Mouse (Mus musculus) stomach, embryonic 16.5 days (tissue): Measurements from ENCODE around the gene Pcare. TPM values are rescaled to one million over a fixed set of nuclear protein-coding genes. Genes with fewer than 3 reads are reported as not detected.

Experiments used
- ATAC-seq: fragments of 200-750 bp; cut with Nextera tagmentation; 2 replicates; pipeline ENCODE4 v1.8.0; 2017; ENCODE audit warnings: moderate number of reproducible peaks, moderate TSS enrichment; ENCODE audit not compliant: insufficient read depth, low FRiP score
- H3K27ac ChIP-seq: fragments of 300-500 bp; sonication (generic); 2 replicates; pipeline ENCODE4 v1.5.1; 2014; ENCODE audit warnings: low read length
- H3K27me3 ChIP-seq: fragments of 300-500 bp; sonication (generic); 2 replicates; pipeline ENCODE4 v1.6.1; 2014; ENCODE audit warnings: low read length, control low read depth, mixed read lengths; ENCODE audit not compliant: control insufficient read depth, insufficient read depth
- H3K36me3 ChIP-seq: fragments of 300-500 bp; sonication (generic); 2 replicates; pipeline ENCODE4 v1.6.1; 2014; ENCODE audit warnings: low read length; ENCODE audit not compliant: control insufficient read depth, insufficient read depth
- H3K4me1 ChIP-seq: fragments of 300-500 bp; sonication (generic); 2 replicates; pipeline ENCODE4 v1.6.1; 2014; ENCODE audit warnings: low read length, control low read depth, mixed read lengths; ENCODE audit not compliant: control insufficient read depth, insufficient read depth
- H3K4me2 ChIP-seq: fragments of 300-500 bp; sonication (generic); 2 replicates; pipeline ENCODE4 v1.6.1; 2014; ENCODE audit warnings: low read depth, low read length, mixed read lengths
- H3K4me3 ChIP-seq: fragments of 300-500 bp; sonication (generic); replicated peaks from 2 replicates; pipeline ENCODE4 v1.5.1; 2014; ENCODE audit warnings: mild to moderate bottlenecking, low read length
- H3K9ac ChIP-seq: fragments of 300-500 bp; sonication (generic); 2 replicates; pipeline ENCODE4 v1.6.1; 2014; ENCODE audit warnings: low read length
- H3K9me3 ChIP-seq: fragments of 300-500 bp; sonication (generic); replicated peaks from 2 replicates; pipeline ENCODE4 v1.6.1; 2016; ENCODE audit warnings: low read length, control low read depth; ENCODE audit not compliant: control insufficient read depth
- WGBS: fragments of 180-500 bp; shearing (Covaris S2); extraction: QIAGEN DNeasy Blood & Tissue Kit; methylation state at CpG from one replicate; pipeline ENCODE4 v1.1.7; 2014; 5-methylcytosine and 5-hydroxymethylcytosine counted together
- polyA plus RNA-seq: library from polyadenylated mRNA; unstranded; fragments of >200 nt; fragmentation: Nextera tagmentation; extraction: Ambion mirVana; gene quantifications from 2 replicates; pipeline ENCODE4 v1.2.1, GENCODE M21; 2015

Gene Pcare
- polyA plus RNA-seq, 1 experiment from 2014 or later = not detected

DNA sequence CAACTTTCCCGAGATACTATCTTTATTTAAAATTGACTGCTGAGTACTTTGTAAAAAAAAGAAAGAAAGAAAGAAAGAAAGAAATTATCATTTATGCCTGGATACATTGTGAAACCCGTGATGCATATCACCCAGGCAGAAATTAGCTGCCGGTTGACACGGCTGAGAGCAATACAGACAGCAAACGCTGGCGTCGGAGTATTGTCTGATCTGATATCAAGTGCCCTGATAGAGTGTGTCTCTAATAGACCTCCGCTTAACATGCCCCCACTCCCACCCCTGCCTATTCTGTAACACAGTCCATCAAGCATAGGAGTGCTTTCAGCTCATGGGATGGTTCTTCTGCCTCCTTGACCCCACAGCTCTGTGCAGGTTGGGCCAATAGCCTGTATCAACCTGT, 5.1 kb downstream of the Pcare start:
- 72% methylated on average over 8 of the region's 8 CpGs for WGBS
- Histone ChIP-seq H3K36me3 (no peaks in the 10 kb centered on the region), H3K4me2 (no peak overlapping the region), H3K9me3 (no peaks in the 10 kb centered on the region), H3K27ac (no peak overlapping the region), H3K27me3 (no peaks in the 10 kb centered on the region), H3K4me1 (0 out of 2 replicates have a peak, but pooled peaks cover 6% of the 10 kb centered on the region), H3K4me3 (no peak overlapping the region), H3K9ac (no peak overlapping the region)
- ATAC-seq = no peak

DNA sequence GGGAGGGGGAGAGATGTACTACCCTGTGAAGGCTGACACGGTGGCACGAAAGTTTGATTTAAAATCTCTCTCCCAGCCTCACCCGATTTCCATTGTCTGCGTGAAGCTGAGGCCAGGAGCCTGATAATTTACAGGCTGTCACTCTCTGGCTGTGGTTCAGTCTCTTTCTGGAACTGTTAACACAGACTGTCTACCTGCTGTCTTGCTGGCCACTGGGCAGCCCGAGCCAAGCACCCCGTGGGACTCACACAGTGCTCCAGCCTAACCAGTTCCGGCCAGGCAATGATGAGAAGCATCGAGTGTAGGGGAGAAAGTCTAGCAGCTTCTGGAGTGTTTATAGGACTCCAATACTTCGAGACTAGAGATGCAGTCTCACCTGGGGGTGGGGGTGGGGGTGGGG, 6.6 kb downstream of the Pcare start:
- WGBS = 64% methylated on average over 9 of the region's 9 CpGs

DNA sequence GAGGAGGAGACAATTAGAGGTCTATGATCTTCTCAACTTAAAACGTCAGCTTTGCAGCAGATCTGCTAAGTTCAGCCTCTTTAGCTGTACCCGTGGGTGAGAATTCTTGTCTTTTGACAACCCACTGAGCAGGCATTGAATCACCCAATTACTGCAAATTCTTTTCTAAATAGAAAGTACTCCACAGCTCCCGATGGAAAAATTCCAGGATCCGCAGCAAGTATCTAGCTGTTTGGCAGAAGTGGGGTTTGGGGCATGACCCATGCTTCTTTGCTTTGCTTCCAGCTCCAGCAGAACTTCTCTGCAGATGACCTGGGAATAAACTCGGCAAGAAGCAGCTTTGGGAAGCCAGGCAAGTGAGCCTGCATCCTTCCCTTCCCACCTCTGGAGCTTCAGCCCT, 9.8 kb downstream of the Pcare start:
- Histone ChIP-seq H3K4me1 (0 out of 2 replicates have a peak, but pooled peaks cover 6% of the 10 kb centered on the region), H3K27ac (no peak overlapping the region), H3K4me3 (no peak overlapping the region), H3K4me2 (no peak overlapping the region), H3K27me3 (no peaks in the 10 kb centered on the region), H3K9me3 (no peaks in the 10 kb centered on the region), H3K36me3 (no peaks in the 10 kb centered on the region), H3K9ac (no peak overlapping the region; the same call in 1 of the 2 replicates)
- 37% methylated on average over 5 of the region's 5 CpGs for WGBS
- no peak for ATAC-seq

More for the DNA sequence above, 6.6 kb downstream of the Pcare start:
- Histone ChIP-seq H3K9me3 (no peaks in the 10 kb centered on the region), H3K4me1 (0 out of 2 replicates have a peak, but pooled peaks cover 6% of the 10 kb centered on the region), H3K36me3 (no peaks in the 10 kb centered on the region), H3K9ac (no peak overlapping the region), H3K27ac (no peak overlapping the region), H3K4me3 (no peak overlapping the region), H3K27me3 (no peaks in the 10 kb centered on the region), H3K4me2 (no peak overlapping the region)
- no peak for ATAC-seq

DNA sequence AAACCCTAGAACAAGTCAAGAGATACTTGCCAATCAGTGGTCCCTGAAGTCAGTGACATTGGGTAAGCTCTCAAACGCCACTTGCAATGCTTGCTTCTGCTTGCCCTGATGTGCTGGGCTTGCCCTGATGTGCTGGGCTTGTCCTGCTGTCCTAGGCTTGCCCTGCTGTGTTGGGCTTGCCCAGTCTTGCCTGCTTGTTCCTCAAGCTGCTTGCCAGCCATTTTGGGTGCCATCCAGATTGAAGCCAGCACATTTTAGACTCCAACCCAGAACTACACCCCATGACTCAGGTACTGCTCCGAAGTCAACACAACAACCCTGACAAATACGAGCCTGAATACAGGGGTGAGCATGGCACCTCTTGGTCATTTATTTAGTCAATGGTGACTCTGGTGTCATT, 10.5 kb downstream of the Pcare start:
- no peak overlapping the region for H3K4me2 ChIP-seq
- 0 out of 2 replicates have a peak, but pooled peaks cover 6% of the 10 kb centered on the region for H3K4me1 ChIP-seq
- 79% methylated on average over 3 of the region's 3 CpGs for WGBS
- no peaks in the 10 kb centered on the region for H3K9me3 ChIP-seq
- H3K9ac ChIP-seq = no peak overlapping the region
- H3K27me3 ChIP-seq = no peaks in the 10 kb centered on the region
- H3K4me3 ChIP-seq = no peak overlapping the region
- no peaks in the 10 kb centered on the region for H3K36me3 ChIP-seq
- no peak for ATAC-seq
- H3K27ac ChIP-seq = no peak overlapping the region

DNA sequence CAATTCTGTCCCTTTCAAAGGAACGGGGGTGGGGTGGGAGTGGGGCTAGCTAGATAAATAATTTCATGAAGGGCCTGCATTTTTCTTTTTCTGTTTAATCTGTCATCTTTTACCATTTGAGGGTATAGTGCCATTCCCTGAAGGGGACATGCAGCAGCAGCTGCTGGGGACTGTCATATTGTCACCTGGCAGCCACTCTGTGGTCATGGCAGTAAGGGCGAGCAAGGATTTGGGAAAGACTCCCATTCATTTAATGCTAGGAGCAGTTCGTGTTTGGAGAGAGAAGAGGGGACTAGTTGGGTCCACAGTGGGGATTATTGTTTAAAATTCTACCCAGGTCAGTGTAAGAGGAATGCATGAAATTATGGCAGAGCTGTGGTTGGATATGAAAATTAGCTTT, 16.3 kb downstream of the Pcare start:
- H3K27ac ChIP-seq = no peak overlapping the region

DNA sequence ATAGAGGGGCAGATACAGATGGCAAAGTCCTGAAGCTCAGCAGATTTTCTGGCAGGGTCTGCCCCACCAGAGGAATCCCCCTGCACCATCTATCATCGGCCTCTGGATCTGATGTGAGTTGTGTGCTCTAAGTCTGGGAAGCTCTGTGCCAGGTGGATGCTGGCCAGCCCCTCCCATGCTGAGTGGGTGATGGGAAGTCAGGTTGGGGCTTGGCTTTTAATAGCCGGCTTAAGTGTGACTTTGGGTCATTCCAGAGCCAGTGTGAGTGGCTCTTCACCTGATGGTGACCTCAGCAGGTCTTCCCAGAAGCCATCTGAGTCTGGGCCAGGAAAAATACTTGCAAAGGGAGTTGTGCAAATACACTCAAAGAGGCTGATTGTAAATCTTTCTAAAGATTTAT, 22.0 kb downstream of the Pcare start:
- no peak overlapping the region for H3K4me3 ChIP-seq
- H3K4me1 ChIP-seq = no peaks in the 10 kb centered on the region
- no peaks in the 10 kb centered on the region for H3K9me3 ChIP-seq
- no peak for ATAC-seq
- no peaks in the 10 kb centered on the region for H3K27me3 ChIP-seq
- H3K36me3 ChIP-seq = no peaks in the 10 kb centered on the region
- H3K4me2 ChIP-seq = no peak overlapping the region
- 51% methylated on average over 2 of the region's 2 CpGs for WGBS
- no peak overlapping the region for H3K27ac ChIP-seq
- no peak overlapping the region for H3K9ac ChIP-seq

More for the DNA sequence above, 16.3 kb downstream of the Pcare start:
- H3K4me1 ChIP-seq = no peaks in the 10 kb centered on the region
- no peak overlapping the region for H3K9ac ChIP-seq
- H3K9me3 ChIP-seq = no peaks in the 10 kb centered on the region
- WGBS = 37% methylated on average over 3 of the region's 3 CpGs
- no peak overlapping the region for H3K4me3 ChIP-seq
- no peak overlapping the region for H3K4me2 ChIP-seq
- H3K36me3 ChIP-seq = no peaks in the 10 kb centered on the region
- no peak for ATAC-seq
- H3K27me3 ChIP-seq = no peaks in the 10 kb centered on the region

DNA sequence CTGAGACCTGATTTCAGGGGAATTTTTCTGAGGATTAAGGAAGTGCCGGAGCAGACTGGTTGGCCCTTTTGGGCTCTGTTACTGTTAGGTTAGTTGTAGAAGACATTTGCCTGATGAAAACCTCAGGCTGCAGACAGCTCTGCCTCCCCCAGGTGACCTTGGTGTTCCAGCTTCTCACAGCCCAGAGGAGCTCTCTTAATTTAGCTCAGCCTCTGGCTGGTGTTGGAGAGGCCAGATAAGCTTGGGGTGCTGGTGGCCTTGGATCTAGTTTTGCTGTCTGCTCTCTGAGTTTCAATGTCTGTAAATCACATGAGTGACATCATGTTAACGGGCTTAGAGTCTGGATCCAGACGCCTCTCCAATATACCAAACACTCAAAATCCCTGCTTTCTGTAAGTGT, 31.7 kb downstream of the Pcare start:
- no peak for ATAC-seq
- Histone ChIP-seq H3K27ac (no peak overlapping the region), H3K9ac (no peak overlapping the region), H3K4me2 (no peak overlapping the region), H3K36me3 (no peaks in the 10 kb centered on the region), H3K4me1 (no peaks in the 10 kb centered on the region), H3K9me3 (no peaks in the 10 kb centered on the region), H3K27me3 (no peaks in the 10 kb centered on the region), H3K4me3 (no peak overlapping the region)
- WGBS = 59% methylated on average over 3 of the region's 3 CpGs

DNA sequence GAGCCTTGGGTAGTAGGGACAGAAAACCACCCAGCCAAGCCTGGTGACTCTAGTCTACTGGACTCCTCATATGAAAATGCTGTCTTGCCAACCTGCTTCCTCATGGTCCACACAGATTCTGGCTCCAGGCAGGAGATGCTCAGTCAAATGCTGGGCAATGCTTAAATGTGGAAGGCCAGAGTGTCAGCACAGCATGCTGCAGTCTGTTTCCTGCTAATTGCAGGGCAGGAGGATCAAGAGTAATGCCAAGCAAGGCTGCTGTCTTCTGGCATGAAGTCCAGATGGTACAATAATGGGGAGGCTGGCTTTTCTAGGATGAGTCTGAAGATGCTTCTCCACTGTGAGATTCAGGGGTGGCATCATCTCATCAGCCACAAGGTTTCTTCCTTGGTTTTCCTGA, 32.3 kb downstream of the Pcare start:
- Histone ChIP-seq H3K27me3 (no peaks in the 10 kb centered on the region), H3K27ac (no peak overlapping the region), H3K9ac (no peak overlapping the region), H3K36me3 (no peaks in the 10 kb centered on the region), H3K4me3 (no peak overlapping the region), H3K4me2 (no peak overlapping the region), H3K4me1 (no peaks in the 10 kb centered on the region), H3K9me3 (no peaks in the 10 kb centered on the region)
- no peak for ATAC-seq

DNA sequence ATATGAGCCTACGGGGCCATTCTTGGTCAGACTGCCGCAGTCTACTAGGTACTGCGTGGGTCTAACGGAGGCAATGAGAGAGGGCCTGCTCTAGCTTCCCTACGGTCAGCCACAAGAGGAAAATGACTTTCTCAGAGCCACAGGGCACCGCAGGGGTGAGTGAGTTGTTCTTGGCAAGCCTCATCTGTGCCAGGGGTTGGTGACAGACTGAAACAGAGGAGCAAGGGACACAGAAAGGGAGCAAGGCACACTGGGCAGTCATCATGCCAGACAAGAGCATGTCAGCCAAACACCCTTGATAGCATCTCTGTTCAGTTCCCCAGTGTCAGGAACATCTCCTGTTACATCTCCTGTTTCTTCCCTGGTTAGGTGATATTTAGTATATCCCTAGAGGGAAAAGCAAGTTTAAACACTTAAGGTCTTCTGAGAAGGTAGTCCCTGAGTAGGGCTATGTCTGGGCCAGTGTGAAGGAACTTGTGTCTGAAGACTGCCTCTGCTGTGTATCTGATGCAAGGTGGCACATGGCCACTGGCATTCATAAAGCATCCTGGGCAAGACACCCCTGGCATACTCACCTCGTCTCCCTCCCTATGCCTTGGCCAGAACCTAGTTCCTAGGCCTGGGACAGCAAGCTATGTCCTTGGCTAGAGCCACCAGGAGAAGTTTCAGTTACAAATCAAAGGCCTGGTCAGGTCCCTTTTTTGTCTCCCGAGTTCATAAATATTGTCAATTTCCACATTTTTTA, 34.6 kb downstream of the Pcare start:
- no peak for ATAC-seq
- Histone ChIP-seq H3K4me1 (no peaks in the 10 kb centered on the region), H3K27me3 (no peaks in the 10 kb centered on the region), H3K27ac (no peak overlapping the region), H3K9ac (no peak overlapping the region), H3K36me3 (no peaks in the 10 kb centered on the region), H3K9me3 (no peaks in the 10 kb centered on the region), H3K4me3 (no peak overlapping the region), H3K4me2 (no peak overlapping the region)
- 87% methylated on average over 8 of the region's 8 CpGs for WGBS
